Mouse (Mus musculus) lung, embryonic 14.5 days (tissue): ENCODE measurements around the gene Ces5a. TPM values are rescaled to one million over a fixed set of nuclear protein-coding genes. Genes with fewer than 3 reads are reported as not detected.
A peak's percentile ranks its signal among the peaks of the same experiment; 100 is the strongest.
"Not testable (repeated sequence)": the region's sequence is repeated elsewhere in the genome, so short reads cannot be mapped to it uniquely, and the experiment has no call there.

Experiments used
- ATAC-seq: fragments of 200-750 bp; cut with Nextera tagmentation; 2 replicates; pipeline ENCODE4 v1.8.0; 2017; ENCODE audit warnings: mild to moderate bottlenecking, moderate TSS enrichment, moderate library complexity; ENCODE audit not compliant: insufficient read depth
- DNase-seq: peaks from one replicate; pipeline ENCODE4 v3.0.0-alpha.2; 2015
- H3K27ac ChIP-seq: fragments of 300-500 bp; sonication (generic); 2 replicates; pipeline ENCODE4 v1.5.1; 2014; ENCODE audit warnings: low read depth, mild to moderate bottlenecking, moderate library complexity
- H3K27me3 ChIP-seq: fragments of 300-500 bp; sonication (generic); 2 replicates; pipeline ENCODE4 v1.6.1; 2014; ENCODE audit warnings: low read length, control low read depth; ENCODE audit not compliant: insufficient read depth
- H3K36me3 ChIP-seq: fragments of 300-500 bp; sonication (generic); 2 replicates; pipeline ENCODE4 v1.6.1; 2014; ENCODE audit warnings: control low read depth; ENCODE audit not compliant: insufficient read depth
- H3K4me1 ChIP-seq: fragments of 300-500 bp; sonication (generic); 2 replicates; pipeline ENCODE4 v1.6.1; 2014; ENCODE audit warnings: antibody characterized with exemption, control low read depth; ENCODE audit not compliant: insufficient read depth
- H3K4me2 ChIP-seq: fragments of 300-500 bp; sonication (generic); 2 replicates; pipeline ENCODE4 v1.6.1; 2014; ENCODE audit warnings: mild to moderate bottlenecking
- H3K4me3 ChIP-seq: fragments of 300-500 bp; sonication (generic); 2 replicates; pipeline ENCODE4 v1.5.1; 2014; ENCODE audit warnings: low read depth, low read length
- H3K9ac ChIP-seq: fragments of 300-500 bp; sonication (generic); 2 replicates; pipeline ENCODE4 v1.6.1; 2014
- H3K9me3 ChIP-seq: fragments of 300-500 bp; sonication (generic); 2 replicates; pipeline ENCODE4 v1.6.1; 2016; ENCODE audit warnings: low read depth, low read length, control low read depth
- CTCF ChIP-seq: IDR thresholded peaks from 2 replicates; pipeline ENCODE4 v1.5.1; 2016; ENCODE audit warnings: antibody characterized with exemption, low read depth
- WGBS: fragments of 180-500 bp; shearing (Covaris S2); extraction: QIAGEN DNeasy Blood & Tissue Kit; methylation state at CpG from one replicate; pipeline ENCODE4 v1.1.7; 2014; 5-methylcytosine and 5-hydroxymethylcytosine counted together
- polyA plus RNA-seq: library from polyadenylated mRNA; unstranded; fragments of >200 nt; fragmentation: Nextera tagmentation; extraction: Ambion mirVana; gene quantifications from 2 replicates; pipeline ENCODE4 v1.2.1, GENCODE M21; 2014

The Ces5a gene
- polyA plus RNA-seq, 1 experiment from 2014 or later, result not detected

DNA sequence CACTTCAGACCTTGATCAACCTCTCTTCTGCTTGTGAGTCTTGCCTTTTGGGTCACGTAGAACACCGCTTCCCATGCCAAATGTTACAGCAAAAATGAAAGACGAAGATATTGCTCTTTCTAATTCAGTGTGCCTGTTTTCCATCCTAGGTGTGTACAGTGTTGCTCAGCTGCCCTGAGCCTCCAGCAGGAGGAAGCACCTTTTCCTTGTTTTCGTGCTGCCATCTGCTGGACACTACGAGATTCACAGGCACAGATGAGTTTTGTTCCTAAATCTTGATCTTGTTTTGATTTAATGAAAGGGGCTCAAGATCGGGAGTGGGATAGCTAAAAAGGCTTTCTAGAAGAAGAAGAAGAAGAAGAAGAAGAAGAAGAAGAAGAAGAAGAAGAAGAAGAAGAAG lies 40.3 kb downstream of the Ces5a start:
- Histone ChIP-seq H3K27me3 (no peaks in the 10 kb centered on the region), H3K4me1 (no peaks in the 10 kb centered on the region), H3K9me3 (no peaks in the 10 kb centered on the region), H3K27ac (no peak overlapping the region), H3K4me3 (no peak overlapping the region), H3K4me2 (no peak overlapping the region), H3K9ac (no peak overlapping the region), H3K36me3 (no peaks in the 10 kb centered on the region)
- 18% methylated on average over 6 of the region's 6 CpGs for WGBS
- TF ChIP-seq CTCF, result peak; percentile 89
- ATAC-seq, result no peak
- DNase-seq, result peak; percentile 81

GRCm38 (mm10) chr8:93488743-93489142 lies 46.9 kb downstream of the Ces5a start:
- 16% methylated on average over 4 of the region's 4 CpGs for WGBS
- no peaks in the 10 kb centered on the region for H3K4me1 ChIP-seq
- no peak overlapping the region for H3K4me3 ChIP-seq
- no peaks in the 10 kb centered on the region for H3K9me3 ChIP-seq
- H3K27me3 ChIP-seq, result no peaks in the 10 kb centered on the region
- DNase-seq (no peak), ATAC-seq (no peak)
- no peak for TF ChIP-seq CTCF
- H3K36me3 ChIP-seq, result no peaks in the 10 kb centered on the region
- H3K9ac ChIP-seq, result no peak overlapping the region
- no peak overlapping the region for H3K4me2 ChIP-seq
- 0 out of 2 replicates have a peak overlapping the region, but pooled peaks have one; percentile 12 for H3K27ac ChIP-seq

- ATAC-seq (no peak), DNase-seq (no peak)
- 88% methylated on average over 3 of the region's 3 CpGs for WGBS
- no peak for TF ChIP-seq CTCF
- Histone ChIP-seq H3K4me3 (no peak overlapping the region), H3K4me1 (no peaks in the 10 kb centered on the region), H3K4me2 (no peak overlapping the region), H3K27ac (no peak overlapping the region), H3K36me3 (no peaks in the 10 kb centered on the region), H3K9ac (no peak overlapping the region), H3K27me3 (no peaks in the 10 kb centered on the region), H3K9me3 (no peaks in the 10 kb centered on the region)
Observed at GRCm38 (mm10) chr8:93478211-93478610, 57.4 kb downstream of the Ces5a start.

- not testable (repeated sequence) for H3K9me3 ChIP-seq, H3K4me1 ChIP-seq, H3K4me2 ChIP-seq, H3K4me3 ChIP-seq, H3K9ac ChIP-seq, H3K36me3 ChIP-seq, H3K27me3 ChIP-seq, H3K27ac ChIP-seq, ATAC-seq
- whole genome bisulfite sequencing, result 80% methylated on average over 16 of the region's 16 CpGs
- peak; percentile 62 for DNase-seq
Observed at GRCm38 (mm10) chr8:93469733-93470132, 65.9 kb downstream of the Ces5a start.

GRCm38 (mm10) chr8:93454258-93454877 lies 81.3 kb downstream of the Ces5a start:
- ATAC-seq, result no peak
- no peaks in the 10 kb centered on the region for H3K9me3 ChIP-seq
- WGBS, result 90% methylated on average over 12 of the region's 12 CpGs

More at GRCm38 (mm10) chr8:93454258-93454877, 81.3 kb downstream of the Ces5a start:
- H3K36me3 ChIP-seq, result no peaks in the 10 kb centered on the region
- H3K27me3 ChIP-seq, result no peaks in the 10 kb centered on the region
- H3K4me1 ChIP-seq, result no peaks in the 10 kb centered on the region
- no peak for DNase-seq
- no peak overlapping the region for H3K9ac ChIP-seq
- no peak for TF ChIP-seq CTCF
- H3K4me3 ChIP-seq, result no peak overlapping the region
- H3K4me2 ChIP-seq, result no peak overlapping the region
- H3K27ac ChIP-seq, result no peak overlapping the region

Other genes with a start within 250 kb of the Ces5a start
- gene Ces1g, start 198.5 kb downstream of the Ces5a start, polyA plus RNA-seq, result 0.46 and 0.55 TPM in 2 replicates
- gene Ces1h, start 156.1 kb downstream of the Ces5a start, polyA plus RNA-seq, result not detected in 2 replicates